Mouse (Mus musculus) inflammation-experienced regulatory T-cells, adult 6 months (primary cell): ENCODE data around the gene Ncl. TPM values are rescaled to one million over a fixed set of nuclear protein-coding genes. Genes with fewer than 3 reads are reported as not detected.

Experiments
- ATAC-seq: one replicate; pipeline ENCODE4 v1.8.0; 2017
- polyA plus RNA-seq, 3 experiments: library from polyadenylated mRNA; unstranded; fragments of 100-300 nt; shearing (Covaris generic); gene quantifications; one replicate each; pipeline ENCODE4 v1.2.1; 2017

Gene Ncl
- polyA plus RNA-seq, 3 experiments from 2014 or later = 345 to 360 (median 358) TPM

- ATAC-seq = no peak
These were observed 47.7 kb downstream of the Ncl start for GRCm38 (mm10) chr1:86311467-86312005.

DNA sequence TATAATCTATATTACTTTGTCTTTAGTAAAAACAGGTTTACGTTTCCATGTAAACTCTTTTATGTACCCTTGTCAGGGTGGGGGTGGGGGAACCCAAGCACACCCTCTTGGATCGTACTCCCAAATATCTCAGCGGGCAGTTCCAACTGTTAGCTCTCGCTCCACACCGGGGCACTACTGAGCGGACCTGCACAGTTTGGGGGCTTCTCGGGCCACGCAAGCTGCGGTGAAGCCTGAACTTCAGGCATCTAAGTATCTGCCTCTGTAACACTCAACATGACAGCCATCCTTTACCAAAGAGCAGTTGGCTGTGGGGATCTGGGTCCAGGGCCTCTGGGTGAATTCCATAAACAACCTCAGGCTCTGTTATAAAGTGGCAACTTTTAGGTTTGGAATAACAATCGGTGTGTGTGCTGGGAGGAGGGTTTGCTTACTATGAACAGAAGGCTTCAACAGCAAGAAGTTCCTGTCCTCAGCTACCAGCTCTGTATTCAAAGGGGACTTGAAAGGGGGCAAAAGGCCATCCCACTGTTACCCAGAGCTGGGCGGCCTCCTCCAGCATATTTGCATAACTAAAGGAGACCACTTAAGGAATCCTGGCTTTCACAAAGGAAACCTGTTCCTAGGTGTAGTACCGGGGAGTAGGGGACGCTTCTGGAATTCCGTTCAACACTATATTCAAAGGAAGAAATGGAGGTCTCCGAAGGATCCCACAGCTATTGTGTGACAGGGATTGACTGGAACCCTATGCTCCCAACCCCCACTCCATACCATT, 48.5 kb downstream of the Ncl start:
- ATAC-seq = no peak

DNA sequence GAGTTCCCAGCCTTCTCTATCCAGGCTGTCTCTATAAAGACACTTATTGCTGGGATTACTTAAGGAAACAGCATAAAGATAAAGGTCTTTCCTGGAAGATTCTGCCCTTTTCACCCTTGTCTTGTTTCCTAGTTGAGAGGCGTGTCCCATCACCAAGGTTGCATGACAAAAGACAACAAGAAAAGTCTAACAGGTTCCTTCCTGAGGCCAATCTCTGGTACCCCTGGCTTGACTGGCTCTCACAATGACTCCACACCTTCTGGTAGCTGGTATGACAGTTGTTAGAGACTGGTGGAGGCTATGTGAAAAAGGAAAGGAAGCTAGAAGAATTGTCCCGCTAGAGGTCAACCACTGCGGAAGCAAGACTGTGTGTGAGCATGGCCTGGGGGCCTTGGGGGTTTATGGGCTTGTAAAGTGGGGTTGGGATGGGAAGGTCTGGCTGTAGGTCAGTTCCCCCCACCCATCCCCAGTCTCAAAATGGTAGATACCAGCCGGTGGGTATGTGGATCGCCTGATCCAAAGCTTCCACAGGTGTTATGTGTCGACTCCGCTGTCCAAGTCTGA, 49.8 kb downstream of the Ncl start:
- no peak for ATAC-seq

- no peak for ATAC-seq
These were observed 51.1 kb downstream of the Ncl start for GRCm38 (mm10) chr1:86307871-86308641.

- no peak for ATAC-seq
These were observed 51.9 kb downstream of the Ncl start for GRCm38 (mm10) chr1:86307177-86307762.

DNA sequence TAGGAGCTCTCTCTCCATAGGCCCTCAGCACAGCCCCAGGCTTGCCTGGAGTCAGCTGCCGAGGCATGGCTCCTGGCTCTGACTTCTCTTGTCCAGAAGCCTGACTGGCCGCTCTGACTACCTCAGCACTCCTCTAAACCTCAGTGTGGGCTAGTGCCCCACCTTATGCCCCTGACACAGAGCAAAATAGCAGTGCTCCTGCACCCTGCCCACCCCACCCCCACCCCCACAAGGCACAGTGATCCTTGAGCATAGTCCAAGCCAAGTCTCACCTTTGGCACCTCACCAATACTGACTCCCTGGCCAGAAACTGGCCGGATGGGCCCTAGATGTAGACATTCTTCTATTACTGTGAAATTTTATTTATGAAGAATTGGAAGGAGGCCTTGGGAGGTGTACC, 52.5 kb downstream of the Ncl start:
- no peak for ATAC-seq

DNA sequence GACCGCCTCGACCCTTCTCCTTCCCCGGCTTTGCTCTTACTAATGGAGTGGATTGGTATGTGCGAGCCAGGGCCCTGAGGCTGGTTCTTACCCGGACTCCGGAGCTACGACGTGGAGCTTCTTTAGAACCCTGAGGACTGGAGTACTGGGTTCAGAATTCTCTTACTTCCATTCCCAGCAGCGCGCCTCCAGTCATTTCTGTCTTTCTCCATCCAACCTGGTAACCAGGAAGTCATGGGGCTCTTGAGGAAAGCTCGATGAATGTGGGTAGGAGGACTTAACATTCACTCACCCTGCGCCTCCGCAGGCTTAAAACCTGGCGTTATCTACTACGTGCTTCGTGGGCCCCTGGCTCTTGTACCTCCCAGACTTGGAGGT, 55.3 kb downstream of the Ncl start:
- no peak for ATAC-seq

DNA sequence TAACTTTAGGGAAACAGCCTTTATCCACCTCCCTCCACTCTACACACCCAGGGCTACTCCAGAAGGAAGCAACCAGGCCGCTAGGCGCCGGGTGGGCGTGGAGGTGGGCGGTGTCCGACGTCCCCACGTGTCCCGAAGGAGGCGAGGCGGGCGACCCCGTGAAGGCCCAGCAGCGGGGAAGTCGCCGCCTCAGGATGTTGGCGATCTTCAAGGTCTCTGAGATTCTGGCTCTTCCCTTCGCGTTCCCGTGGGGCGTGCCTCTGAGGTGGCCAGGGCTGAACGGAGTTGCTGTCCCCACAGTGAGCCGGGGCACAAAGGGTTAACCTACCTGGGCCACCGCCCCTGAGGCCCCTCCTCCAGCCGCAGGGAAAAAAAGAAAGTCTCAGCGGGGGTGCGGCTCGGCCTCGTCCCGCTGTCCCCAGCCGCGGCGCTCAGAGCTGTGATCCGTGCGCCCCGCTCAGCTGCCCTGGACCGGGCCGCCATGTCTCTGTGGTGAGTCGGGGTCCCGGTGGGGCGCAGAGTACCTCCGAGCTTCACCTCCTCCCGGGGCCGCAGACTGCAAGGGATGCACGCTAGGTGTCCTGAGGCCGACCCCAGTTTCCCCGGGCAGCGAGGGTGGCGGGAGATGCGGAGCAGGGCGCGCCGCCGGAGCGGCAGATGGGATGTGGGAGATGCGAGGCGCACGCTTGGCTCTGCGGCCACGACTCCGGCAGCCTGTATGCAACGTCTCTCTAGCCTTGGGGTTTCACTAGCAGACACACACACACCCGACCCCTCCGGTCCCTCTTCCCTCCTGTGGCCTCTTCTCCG, 55.9 kb downstream of the Ncl start:
- ATAC-seq = no peak

- ATAC-seq = no peak
These were observed 56.7 kb downstream of the Ncl start, which contains the start of gene B3gnt7 for GRCm38 (mm10) chr1:86302532-86302931. Gene B3gnt7 (plus strand): TSS chr1:86302832.

GRCm38 (mm10) chr1:86301221-86302091, 57.7 kb downstream of the Ncl start:
- no peak for ATAC-seq

GRCm38 (mm10) chr1:86300731-86301130, 58.5 kb downstream of the Ncl start:
- ATAC-seq = no peak

- ATAC-seq = no peak
These were observed 59.1 kb downstream of the Ncl start for GRCm38 (mm10) chr1:86300093-86300492.

Other genes starting within 250 kb of the Ncl start
- gene Htr2b, start 247.4 kb downstream of the Ncl start, polyA plus RNA-seq = 1 to 10 TPM in 1 of 3 experiments, under 1 TPM in 2; 0.16 to 1.2 (median 0.23) TPM
- gene Gm21972, start 225.8 kb downstream of the Ncl start, polyA plus RNA-seq = not detected
- gene Armc9, start 204.6 kb downstream of the Ncl start, polyA plus RNA-seq = 10 to 100 TPM in 1 of 3 experiments, 1 to 10 TPM in 2; 4.1 to 12.9 (median 9.0) TPM
- gene B3gnt7, start 56.6 kb downstream of the Ncl start, polyA plus RNA-seq = not detected
- gene Nmur1, start 66.8 kb upstream of the Ncl start, polyA plus RNA-seq = 1 to 10 TPM in 2 of 3 experiments, under 1 TPM in 1; 0.77 to 2.1 (median 1.5) TPM
- not detected for gene Tex44, start 66.9 kb upstream of the Ncl start, polyA plus RNA-seq
- gene Ptma, start 167.3 kb upstream of the Ncl start, polyA plus RNA-seq = 1,000 to 10,000 TPM; 2,583 to 3,807 (median 2,925) TPM
- gene Pde6d, start 223.2 kb upstream of the Ncl start, polyA plus RNA-seq = 10 to 100 TPM; 17.7 to 21.6 (median 18.1) TPM
- 10 to 100 TPM; 14.5 to 17.0 (median 15.8) TPM for gene Cops7b, start 223.5 kb upstream of the Ncl start, polyA plus RNA-seq